Mouse (Mus musculus) hindbrain, embryonic 11.5 days (tissue): ENCODE results near the gene Vwa8. TPM values are rescaled to one million over a fixed set of nuclear protein-coding genes. Genes with fewer than 3 reads are reported as not detected.

Experiments
- ATAC-seq: fragments of 200-750 bp; cut with Nextera tagmentation; 2 replicates; pipeline ENCODE4 v1.8.0; 2017; ENCODE audit warnings: mild to moderate bottlenecking, moderate TSS enrichment, moderate library complexity; ENCODE audit not compliant: low FRiP score
- DNase-seq: peaks from one replicate; pipeline ENCODE4 v3.0.0-alpha.2; 2015; ENCODE audit warnings: low spot score
- H3K27ac ChIP-seq: fragments of 300-500 bp; sonication (generic); 2 replicates; pipeline ENCODE4 v1.5.1; 2014; ENCODE audit warnings: mild to moderate bottlenecking, low read depth, low read length
- H3K27me3 ChIP-seq: fragments of 300-500 bp; sonication (generic); 2 replicates; pipeline ENCODE4 v1.6.1; 2014; ENCODE audit warnings: mild to moderate bottlenecking, low read length, moderate library complexity, mixed read lengths; ENCODE audit not compliant: control insufficient read depth, insufficient read depth
- H3K36me3 ChIP-seq: fragments of 300-500 bp; sonication (generic); 2 replicates; pipeline ENCODE4 v1.6.1; 2014; ENCODE audit warnings: mild to moderate bottlenecking, low read length, moderate library complexity, mixed read lengths; ENCODE audit not compliant: control insufficient read depth, insufficient read depth
- H3K4me1 ChIP-seq: fragments of 300-500 bp; sonication (generic); replicated peaks from 2 replicates; pipeline ENCODE4 v1.6.1; 2014; ENCODE audit warnings: low read length, mixed read lengths; ENCODE audit not compliant: control insufficient read depth, insufficient read depth
- H3K4me2 ChIP-seq: fragments of 300-500 bp; sonication (generic); replicated peaks from 2 replicates; pipeline ENCODE4 v1.6.1; 2014; ENCODE audit warnings: mild to moderate bottlenecking, low read depth, low read length
- H3K4me3 ChIP-seq: fragments of 300-500 bp; sonication (generic); 2 replicates; pipeline ENCODE4 v1.5.1; 2014; ENCODE audit warnings: low read depth, low read length
- H3K9ac ChIP-seq: fragments of 300-500 bp; sonication (generic); 2 replicates; pipeline ENCODE4 v1.6.1; 2014; ENCODE audit warnings: low read depth, low read length
- H3K9me3 ChIP-seq: fragments of 300-500 bp; sonication (generic); 2 replicates; pipeline ENCODE4 v1.6.1; 2016; ENCODE audit warnings: low read length; ENCODE audit not compliant: control insufficient read depth
- WGBS: fragments of 180-500 bp; shearing (Covaris S2); extraction: QIAGEN DNeasy Blood & Tissue Kit; methylation state at CpG from one replicate; pipeline ENCODE4 v1.1.7; 2014; 5-methylcytosine and 5-hydroxymethylcytosine counted together
- polyA plus RNA-seq: library from polyadenylated mRNA; unstranded; fragments of >200 nt; fragmentation: Nextera tagmentation; extraction: Ambion mirVana; gene quantifications from 2 replicates; pipeline ENCODE4 v1.2.1, GENCODE M21; 2014

Vwa8 gene
- polyA plus RNA-seq, 1 experiment from 2014 or later: 7.2 TPM

DNA sequence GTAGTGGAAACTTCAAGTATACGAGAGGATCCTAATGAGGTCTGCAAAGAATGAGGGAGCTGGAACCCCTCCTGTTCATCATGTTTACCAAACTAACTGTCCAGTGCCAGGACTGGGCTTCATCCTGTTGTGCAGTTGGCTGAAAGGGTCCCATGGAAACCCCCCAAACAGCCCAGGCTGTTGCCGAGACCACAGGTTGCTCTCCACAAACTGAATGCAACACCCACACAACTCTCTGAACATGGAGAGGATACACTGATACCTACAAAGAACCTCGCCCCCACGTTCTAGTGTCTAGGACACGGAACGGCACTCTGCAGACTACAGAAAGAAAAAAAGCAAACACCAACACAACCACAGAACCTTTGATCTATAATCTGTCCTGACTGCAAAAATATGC, 387.4 kb downstream of the Vwa8 start:
- Histone ChIP-seq H3K36me3 (no peaks in the 10 kb centered on the region), H3K4me3 (no peak overlapping the region), H3K27ac (no peak overlapping the region), H3K27me3 (no peaks in the 10 kb centered on the region), H3K4me2 (no peak overlapping the region), H3K4me1 (no peaks in the 10 kb centered on the region), H3K9ac (no peak overlapping the region), H3K9me3 (no peaks in the 10 kb centered on the region)
- 78% methylated on average over 6 of the region's 6 CpGs for WGBS
- ATAC-seq (no peak), DNase-seq (no peak)

DNA sequence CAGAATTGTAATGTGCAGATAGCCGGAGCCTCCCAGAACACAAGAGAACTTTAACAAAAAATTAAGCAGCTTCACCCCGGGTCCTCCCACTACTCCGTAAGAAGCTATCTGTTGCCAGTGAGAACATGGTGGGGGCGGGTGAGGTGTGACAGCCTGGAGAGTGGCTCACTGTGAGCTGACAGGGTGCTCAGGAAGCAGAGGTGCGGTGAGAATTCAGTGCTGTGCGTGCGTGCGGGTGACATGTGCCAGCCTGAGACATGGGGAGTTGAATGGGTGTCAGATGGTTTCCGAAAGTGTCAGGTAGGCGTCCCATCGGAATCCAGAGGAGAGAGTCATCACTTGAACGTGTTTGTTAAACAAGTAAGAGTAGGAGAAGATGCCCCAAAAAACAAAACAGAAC, 390.6 kb downstream of the Vwa8 start:
- Histone ChIP-seq H3K4me1 (no peaks in the 10 kb centered on the region), H3K9me3 (no peaks in the 10 kb centered on the region), H3K9ac (no peak overlapping the region), H3K4me2 (no peak overlapping the region), H3K4me3 (no peak overlapping the region), H3K27me3 (no peaks in the 10 kb centered on the region), H3K36me3 (no peaks in the 10 kb centered on the region), H3K27ac (no peak overlapping the region)
- DNase-seq: no peak
- no peak for ATAC-seq
- WGBS: 94% methylated on average over 12 of the region's 12 CpGs

DNA sequence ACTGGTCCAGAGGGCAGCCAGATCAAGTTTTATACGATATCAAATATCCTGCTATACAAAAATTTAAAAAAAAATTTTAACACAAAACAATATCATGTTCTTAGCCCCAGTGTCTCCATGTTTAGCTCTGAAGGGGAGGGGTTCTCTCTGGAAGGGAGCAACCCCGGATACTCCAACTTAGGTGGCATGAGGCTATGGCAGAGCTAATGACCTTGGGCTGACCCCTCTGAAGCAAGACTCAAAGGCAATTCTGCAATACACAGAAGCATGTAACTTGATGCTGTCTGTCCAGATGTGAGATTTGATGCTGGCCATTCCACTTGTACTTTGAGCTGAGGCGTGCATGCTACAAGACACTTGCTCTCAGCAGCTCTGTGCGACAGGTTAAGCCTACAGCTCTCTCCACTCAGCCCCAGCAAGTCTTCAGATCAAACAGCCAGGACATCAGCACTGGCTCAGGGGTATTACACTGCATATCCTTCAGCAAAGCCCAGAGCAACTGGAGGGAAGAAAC, 392.3 kb downstream of the Vwa8 start:
- Histone ChIP-seq H3K4me3 (no peak overlapping the region), H3K4me1 (no peaks in the 10 kb centered on the region), H3K9me3 (no peaks in the 10 kb centered on the region), H3K9ac (no peak overlapping the region), H3K27me3 (no peaks in the 10 kb centered on the region), H3K36me3 (no peaks in the 10 kb centered on the region), H3K27ac (no peak overlapping the region), H3K4me2 (no peak overlapping the region)
- 68% methylated on average over 4 of the region's 4 CpGs for WGBS
- no peak for DNase-seq
- ATAC-seq: no peak

DNA sequence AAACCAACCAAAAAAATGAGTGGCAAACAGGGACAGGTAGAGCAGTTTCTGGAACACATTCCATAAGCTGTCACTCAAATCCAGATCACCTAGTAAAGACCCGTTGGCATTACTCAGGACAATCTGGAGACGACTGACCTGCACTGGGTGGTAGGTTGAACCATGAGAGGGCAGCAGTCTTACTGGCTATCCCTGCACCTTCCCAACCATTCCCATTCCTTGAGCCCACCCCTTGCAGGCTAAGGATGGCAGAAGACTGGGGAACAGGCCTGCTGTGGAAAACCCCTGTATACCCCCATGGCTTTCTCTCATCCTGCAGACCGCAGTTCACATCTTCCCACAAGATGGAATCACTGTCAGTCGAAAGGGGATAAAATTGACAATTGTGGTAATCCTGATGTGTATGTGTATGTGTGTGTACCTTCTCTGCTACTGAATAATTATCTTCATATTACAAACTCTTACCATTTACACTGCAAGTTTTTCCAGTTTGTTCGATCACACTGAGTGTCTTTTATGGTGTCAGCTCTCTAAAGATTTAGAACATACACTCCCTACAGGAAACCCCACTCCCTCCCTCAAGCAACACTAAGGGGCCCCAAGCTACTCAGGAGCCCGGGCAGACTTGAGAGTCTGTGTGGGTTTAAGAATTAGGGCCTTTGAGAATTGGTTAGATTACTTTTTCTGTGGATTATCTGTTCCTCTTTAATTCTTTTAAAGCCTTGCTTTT, 393.0 kb downstream of the Vwa8 start:
- Histone ChIP-seq H3K9ac (no peak overlapping the region), H3K27ac (no peak overlapping the region), H3K4me1 (no peaks in the 10 kb centered on the region), H3K4me2 (no peak overlapping the region), H3K4me3 (no peak overlapping the region), H3K36me3 (no peaks in the 10 kb centered on the region), H3K27me3 (no peaks in the 10 kb centered on the region), H3K9me3 (no peaks in the 10 kb centered on the region)
- ATAC-seq (no peak), DNase-seq (no peak)
- WGBS: 85% methylated on average over 6 of the region's 6 CpGs

DNA sequence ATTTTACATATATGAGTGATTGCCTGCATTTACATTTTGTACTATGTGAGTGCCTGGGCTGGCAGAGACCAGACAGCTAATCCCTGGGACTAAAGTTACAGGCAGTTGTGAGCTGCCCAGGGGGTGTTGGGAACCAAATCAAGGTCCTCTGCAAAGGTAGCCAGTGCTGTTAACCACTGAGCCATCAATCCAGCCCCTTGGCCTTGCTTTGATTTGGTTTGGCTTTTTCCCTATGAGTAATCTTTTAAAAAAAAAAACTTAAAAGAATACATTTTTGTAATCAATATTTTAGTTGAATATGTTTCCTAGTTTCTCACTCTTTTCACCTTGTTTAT, 393.5 kb downstream of the Vwa8 start:
- Histone ChIP-seq H3K9ac (no peak overlapping the region), H3K27me3 (no peaks in the 10 kb centered on the region), H3K27ac (no peak overlapping the region), H3K4me3 (no peak overlapping the region), H3K36me3 (no peaks in the 10 kb centered on the region), H3K4me2 (no peak overlapping the region), H3K4me1 (no peaks in the 10 kb centered on the region), H3K9me3 (no peaks in the 10 kb centered on the region)
- DNase-seq: no peak
- ATAC-seq: no peak

DNA sequence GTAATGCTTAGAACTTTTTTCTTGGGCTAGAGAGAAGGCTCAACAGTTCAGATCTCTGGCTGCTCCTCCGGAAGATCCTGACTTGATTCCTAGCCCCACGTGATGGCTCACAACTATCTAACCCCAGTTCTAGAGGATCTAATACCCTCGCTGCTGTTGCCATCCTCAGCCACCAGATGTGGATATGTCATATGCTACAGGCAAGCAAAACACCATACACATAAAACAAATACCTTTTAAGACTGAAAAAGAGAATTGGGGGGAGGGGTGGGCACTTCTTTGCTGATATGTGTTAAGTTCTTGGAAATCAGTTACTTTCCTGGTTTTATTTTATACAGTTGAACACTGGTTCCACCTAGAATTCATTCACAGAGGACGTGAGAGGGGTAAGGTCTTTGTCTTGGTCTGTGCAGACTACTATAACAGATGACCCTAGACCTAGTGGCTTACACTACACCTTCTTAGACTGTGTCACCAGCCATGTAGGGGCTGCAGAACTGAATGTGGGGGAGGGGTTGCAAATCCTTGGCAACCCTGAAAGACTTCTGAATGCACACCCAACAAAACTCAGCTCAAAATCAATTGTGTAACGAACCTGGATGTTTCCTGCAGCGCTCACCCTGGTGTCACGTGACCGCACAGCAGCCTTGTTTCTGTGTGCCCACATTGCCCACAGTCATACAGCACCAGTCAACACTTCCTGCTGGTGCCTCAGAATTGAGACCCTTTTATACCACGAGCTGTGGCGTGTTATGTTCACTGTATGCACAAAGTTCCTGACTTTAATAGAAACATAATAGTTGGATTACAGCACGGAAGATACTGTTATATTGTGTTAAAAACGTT, 394.4 kb downstream of the Vwa8 start:
- ATAC-seq (no peak), DNase-seq (no peak)
- Histone ChIP-seq H3K4me3 (no peak overlapping the region), H3K36me3 (no peaks in the 10 kb centered on the region), H3K9ac (no peak overlapping the region), H3K4me2 (no peak overlapping the region), H3K27ac (no peak overlapping the region), H3K4me1 (no peaks in the 10 kb centered on the region), H3K9me3 (no peaks in the 10 kb centered on the region), H3K27me3 (no peaks in the 10 kb centered on the region)
- WGBS: 83% methylated on average over 12 of the region's 12 CpGs

DNA sequence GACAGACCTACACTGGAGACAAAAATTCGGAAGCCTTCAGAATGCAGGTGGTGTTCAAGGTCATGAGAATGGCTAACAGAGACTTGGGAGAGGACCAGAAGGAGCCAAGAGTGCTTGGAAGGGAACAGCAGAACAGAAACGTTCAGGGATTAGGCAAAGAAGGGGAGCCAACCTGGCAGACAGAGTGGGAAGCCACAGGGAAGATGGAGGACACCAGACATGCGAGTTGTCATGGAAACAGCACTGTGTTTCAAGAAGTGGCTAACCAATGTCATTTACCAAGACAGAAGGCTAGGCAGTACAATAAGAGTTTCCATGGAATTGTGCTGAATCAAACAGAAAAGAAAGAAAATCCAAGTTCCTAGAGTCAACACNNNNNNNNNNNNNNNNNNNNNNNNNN, 395.7 kb downstream of the Vwa8 start:
- DNase-seq (no peak), ATAC-seq (no peak)
- Histone ChIP-seq H3K9ac (no peak overlapping the region), H3K4me3 (no peak overlapping the region), H3K27ac (no peak overlapping the region), H3K4me2 (no peak overlapping the region), H3K27me3 (no peaks in the 10 kb centered on the region), H3K36me3 (no peaks in the 10 kb centered on the region), H3K9me3 (no peaks in the 10 kb centered on the region), H3K4me1 (no peaks in the 10 kb centered on the region)
- WGBS: 64% methylated on average over 3 of the region's 3 CpGs

DNA sequence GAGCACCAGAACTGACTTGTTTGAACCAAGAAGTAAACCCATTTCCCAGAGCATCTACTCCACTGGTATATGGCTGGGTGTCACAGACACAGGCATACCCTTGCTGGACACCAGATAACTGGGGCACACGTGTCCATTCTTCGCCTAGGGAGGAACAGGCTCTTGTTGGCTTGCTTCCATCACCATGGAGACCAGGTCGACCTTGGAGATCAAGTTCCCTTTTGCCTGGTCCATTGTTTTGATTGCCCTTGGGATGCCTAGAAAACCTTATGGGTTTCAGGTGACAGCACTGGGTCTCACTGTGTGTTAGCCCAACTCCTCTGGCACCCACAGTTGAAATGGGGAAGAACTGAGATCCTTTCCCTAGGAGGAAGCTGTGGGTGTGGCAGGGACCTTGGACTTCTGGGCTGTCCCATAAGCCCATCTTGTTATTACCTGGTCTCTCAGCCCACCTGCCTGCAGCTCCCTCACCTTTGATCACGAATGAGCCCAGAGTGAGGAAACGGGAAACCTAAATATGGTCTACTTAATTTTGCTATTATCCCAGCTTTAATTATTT, 403.0 kb downstream of the Vwa8 start:
- 71% methylated on average over 5 of the region's 5 CpGs for WGBS
- no peaks in the 10 kb centered on the region for H3K4me1 ChIP-seq
- no peak overlapping the region for H3K4me2 ChIP-seq
- H3K27me3 ChIP-seq: no peaks in the 10 kb centered on the region
- H3K9ac ChIP-seq: no peak overlapping the region
- DNase-seq (no peak), ATAC-seq (no peak)
- no peak overlapping the region for H3K27ac ChIP-seq
- no peak overlapping the region for H3K4me3 ChIP-seq
- no peaks in the 10 kb centered on the region for H3K9me3 ChIP-seq
- H3K36me3 ChIP-seq: no peaks in the 10 kb centered on the region
